Mouse (Mus musculus): ENCODE measurements around the gene Cdc34b. TPM values are rescaled to one million over a fixed set of nuclear protein-coding genes. Genes with fewer than 3 reads are reported as not detected.
"Not testable (repeated sequence)": the region's sequence is repeated elsewhere in the genome, so short reads cannot be mapped to it uniquely, and the experiment has no call there.

The Cdc34b gene
- 1 to 10 TPM in 3 of 4 experiments, under 1 TPM in 1; 0.63 to 1.6 (median 1.1) TPM for total RNA-seq (2022)

GRCm38 (mm10) chr11:94741732-94742272 is at the start of gene Cdc34b:
Cdc34b (plus strand) TSS chr11:94741782.
- no peak for DNase-seq (ENCODE audit: low spot score in 2 of 2)

- not testable (repeated sequence) for DNase-seq (ENCODE audit: low spot score in 2 of 2)
Observed at GRCm38 (mm10) chr11:94692502-94692901, 49.1 kb upstream of the Cdc34b start.

GRCm38 (mm10) chr11:94695508-94695907 is 46.1 kb upstream of the Cdc34b start:
- DNase-seq (ENCODE audit: low spot score in 2 of 2): no peak

DNA sequence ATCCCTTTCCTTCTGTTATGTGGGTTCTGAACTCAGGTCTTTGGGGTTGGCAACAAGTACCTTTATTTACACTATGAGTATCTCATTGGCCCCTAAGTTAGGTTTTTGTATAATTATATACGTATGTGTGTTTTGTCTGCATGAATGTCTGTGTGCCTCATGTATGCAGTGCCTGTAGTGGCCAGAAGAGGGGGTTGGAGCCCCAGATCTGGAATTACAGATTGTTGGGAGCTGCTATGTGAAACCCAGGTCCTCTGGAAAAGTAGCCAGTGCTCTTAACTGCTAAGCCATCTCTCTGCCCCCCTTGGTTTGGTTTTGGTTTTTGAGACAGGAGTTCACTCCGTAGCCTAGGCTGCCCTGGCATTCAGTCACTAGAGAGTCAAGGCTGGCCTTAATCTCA is 44.4 kb upstream of the Cdc34b start:
- no peak for DNase-seq (ENCODE audit: low spot score in 2 of 2)

GRCm38 (mm10) chr11:94697703-94698464 is 43.7 kb upstream of the Cdc34b start:
- no peak for DNase-seq (ENCODE audit: low spot score in 2 of 2)

- no peak for DNase-seq (ENCODE audit: low spot score in 2 of 2)
Observed at GRCm38 (mm10) chr11:94699399-94699798, 42.2 kb upstream of the Cdc34b start.

DNA sequence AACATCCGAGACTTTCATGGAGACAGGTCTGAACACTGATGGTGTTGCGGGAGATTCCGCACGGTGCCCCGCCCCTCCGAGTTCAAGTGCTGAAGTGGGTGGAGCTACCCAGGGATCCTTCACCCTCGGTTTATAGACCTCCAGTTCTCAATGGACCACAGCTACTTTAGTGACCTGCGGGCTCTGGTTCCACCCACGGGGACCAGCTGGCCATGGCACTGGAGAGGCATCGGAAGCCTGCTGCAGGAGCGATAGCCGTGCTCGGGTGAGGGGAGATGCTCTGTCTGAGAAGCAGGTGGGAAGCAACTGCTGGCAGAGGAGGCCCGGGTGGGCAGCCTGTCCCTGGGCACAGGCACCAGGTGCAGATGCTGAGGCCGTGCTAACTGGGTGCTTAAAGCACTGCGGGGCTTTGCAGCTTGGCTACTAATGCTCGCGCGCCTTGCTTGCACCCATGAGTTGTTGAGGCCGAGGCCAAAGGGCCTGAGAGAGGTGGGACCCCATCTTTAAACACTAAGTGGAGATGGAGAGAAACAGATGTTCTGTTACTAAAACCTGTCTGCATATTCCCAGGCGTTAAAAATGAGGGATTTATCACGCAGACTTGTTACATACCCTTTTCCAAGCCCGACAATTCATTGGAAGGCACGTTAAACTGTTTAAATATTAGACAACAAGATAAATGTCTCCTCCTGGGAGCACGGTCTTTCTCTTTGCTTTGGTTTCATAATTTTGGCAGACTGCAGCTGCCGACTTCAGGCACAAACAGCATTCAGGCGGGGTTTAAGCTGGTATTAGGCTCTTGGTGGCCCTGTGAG is 40.0 kb upstream of the Cdc34b start:
- DNase-seq (ENCODE audit: low spot score in 2 of 2): no peak

GRCm38 (mm10) chr11:94702216-94702610 is 39.4 kb upstream of the Cdc34b start:
- no peak for DNase-seq (ENCODE audit: low spot score in 2 of 2)

DNA sequence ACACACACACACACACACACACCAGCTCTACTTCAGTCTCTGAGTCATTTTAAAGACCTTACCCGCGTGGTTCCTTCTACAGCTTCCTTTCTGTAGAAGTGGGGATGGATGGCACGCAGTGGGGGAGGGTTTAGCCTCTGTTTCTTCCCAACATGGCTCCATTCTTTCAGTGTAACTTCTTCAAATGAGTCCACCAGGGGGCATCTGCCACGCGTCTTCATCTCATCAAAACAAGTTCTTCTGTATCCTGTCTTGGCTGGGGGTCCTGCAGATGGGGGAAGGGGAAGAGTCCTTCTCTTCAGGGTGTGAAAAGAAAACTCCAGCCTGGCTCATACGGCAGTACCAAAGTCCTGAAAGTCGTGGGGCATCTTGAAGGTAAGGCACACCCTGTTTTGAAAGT is 37.6 kb upstream of the Cdc34b start:
- DNase-seq (ENCODE audit: low spot score in 2 of 2): no peak

DNA sequence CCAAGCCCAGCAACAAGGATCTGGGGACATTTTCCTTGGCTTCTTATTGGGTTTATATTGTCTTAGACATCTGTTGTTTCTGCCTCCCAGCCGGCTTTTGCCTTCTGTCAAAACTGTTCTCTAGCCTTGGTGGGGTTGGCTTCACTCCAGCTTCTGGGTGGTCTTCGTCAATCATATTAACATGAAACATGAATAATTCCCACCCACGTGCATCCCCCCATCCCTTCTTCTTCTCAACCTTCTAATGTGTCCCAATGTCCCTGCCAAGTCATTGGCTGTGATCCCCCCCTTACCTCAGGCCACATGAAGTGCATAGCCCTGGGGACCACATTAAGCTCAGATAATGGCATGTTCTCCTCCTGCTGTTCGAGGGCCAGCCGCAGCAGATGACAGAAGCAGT is 37.1 kb upstream of the Cdc34b start, which contains the start of gene Gm11541:
TSS of gene Gm11541 (minus strand) at position 28 of the 400 bp plus-strand sequence.
- no peak for DNase-seq (ENCODE audit: low spot score in 2 of 2)

DNA sequence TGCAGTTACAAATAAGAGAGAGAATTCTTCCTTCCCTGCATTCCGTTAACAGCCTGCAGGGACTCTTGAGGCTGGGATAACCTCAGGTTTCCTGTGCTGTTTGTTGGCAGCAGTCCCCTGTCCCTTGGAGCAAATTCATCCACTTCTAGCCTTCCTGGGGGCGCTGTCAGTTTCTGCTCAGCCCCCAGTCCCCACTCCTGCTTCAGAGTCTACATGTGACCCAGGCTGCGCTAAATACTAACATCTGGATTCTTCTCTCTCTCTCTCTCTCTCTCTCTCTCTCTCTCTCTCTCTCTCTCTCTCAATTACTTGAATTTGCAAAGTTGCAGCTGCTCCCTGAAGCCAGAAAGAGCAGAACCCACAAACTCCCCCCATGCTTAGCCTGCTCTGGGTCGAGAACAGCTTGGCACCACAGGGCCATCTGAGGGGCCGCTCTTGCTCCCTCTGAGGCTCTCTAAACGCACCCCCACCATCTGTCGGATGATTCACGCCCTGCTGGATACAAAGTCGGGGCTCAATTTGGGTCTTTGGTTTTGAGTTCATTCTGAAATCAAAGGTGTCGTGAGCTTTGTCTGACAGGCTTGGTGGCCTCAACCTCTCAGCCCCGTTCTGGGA is 28.2 kb upstream of the Cdc34b start:
- DNase-seq (ENCODE audit: low spot score in 2 of 2): no peak

GRCm38 (mm10) chr11:94715622-94716021 is 26.0 kb upstream of the Cdc34b start:
- no peak for DNase-seq (ENCODE audit: low spot score in 2 of 2)

GRCm38 (mm10) chr11:94716754-94717153 is 24.8 kb upstream of the Cdc34b start:
- no peak for DNase-seq (ENCODE audit: low spot score in 2 of 2)

GRCm38 (mm10) chr11:94717239-94717638 is 24.3 kb upstream of the Cdc34b start:
- DNase-seq (ENCODE audit: low spot score in 2 of 2): no peak

DNA sequence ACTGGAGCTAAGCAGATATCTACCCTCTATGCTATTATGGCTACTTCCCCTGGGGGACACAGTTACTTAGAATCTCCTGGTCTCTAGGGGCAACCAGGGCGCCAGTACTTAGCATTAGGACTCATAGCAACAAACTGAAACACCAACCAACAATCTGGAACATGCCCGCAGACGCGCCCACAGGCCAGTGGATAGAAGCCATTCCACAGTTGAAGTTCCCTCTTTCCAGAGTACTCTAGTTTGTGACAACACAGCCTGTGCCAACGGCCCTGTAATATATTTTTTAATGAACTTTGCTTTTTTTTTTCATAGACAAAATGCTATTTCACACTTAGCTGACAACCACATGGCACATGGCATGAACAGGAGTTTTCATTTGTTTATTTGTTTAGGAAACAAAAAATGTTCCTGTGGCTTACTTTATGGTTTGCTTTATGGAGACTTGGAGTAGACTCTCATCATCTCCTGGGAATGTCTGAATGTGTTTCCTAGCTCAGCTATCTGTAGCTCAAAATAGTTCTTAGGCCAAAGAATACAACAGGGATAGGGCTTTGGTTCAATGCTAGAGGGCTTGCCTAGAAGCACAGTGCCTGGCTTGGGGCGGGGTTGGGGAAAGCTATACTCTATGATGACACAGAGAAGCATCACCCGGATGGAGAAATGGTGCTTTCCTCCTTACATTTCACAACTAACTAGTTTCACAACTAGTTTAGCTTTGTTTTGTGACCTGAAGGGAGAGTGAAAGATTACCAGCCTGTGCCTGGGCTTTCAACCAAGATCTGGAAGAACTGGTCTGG is 23.3 kb upstream of the Cdc34b start:
- no peak for DNase-seq (ENCODE audit: low spot score in 2 of 2)

DNA sequence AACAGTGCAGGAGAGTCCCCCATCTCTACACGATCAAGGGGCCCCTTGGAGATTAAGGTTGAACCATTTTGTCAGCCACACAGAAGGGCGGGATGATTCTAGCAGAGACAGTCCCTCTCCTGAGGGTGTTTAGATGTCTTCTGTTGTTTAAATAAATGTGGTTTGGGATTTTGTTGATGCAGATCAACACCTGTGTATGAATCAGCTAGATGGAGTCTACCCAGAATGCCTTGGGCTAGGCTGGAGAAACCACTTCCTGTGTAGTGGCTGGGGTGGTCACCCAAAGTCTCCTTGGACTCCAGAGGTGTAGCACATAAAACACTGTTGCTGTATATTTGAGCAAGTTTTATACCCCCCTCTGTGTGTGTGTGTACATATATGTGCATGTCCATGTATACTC is 22.4 kb upstream of the Cdc34b start:
- no peak for DNase-seq (ENCODE audit: low spot score in 2 of 2)

- no peak for DNase-seq (ENCODE audit: low spot score in 2 of 2)
Observed at GRCm38 (mm10) chr11:94727306-94727705, 14.3 kb upstream of the Cdc34b start.

- DNase-seq (ENCODE audit: low spot score in 2 of 2): no peak
Observed at GRCm38 (mm10) chr11:94728545-94728944, 13.0 kb upstream of the Cdc34b start.

- no peak for DNase-seq (ENCODE audit: low spot score in 2 of 2)
Observed at GRCm38 (mm10) chr11:94729565-94729964, 12.0 kb upstream of the Cdc34b start.

GRCm38 (mm10) chr11:94730261-94730660 is 11.3 kb upstream of the Cdc34b start:
- peak in 1 of 2 experiments; percentile 14 for DNase-seq (ENCODE audit: low spot score in 2 of 2)

- DNase-seq (ENCODE audit: low spot score in 2 of 2): no peak
Observed at GRCm38 (mm10) chr11:94731229-94731628, 10.4 kb upstream of the Cdc34b start.
